Mouse (Mus musculus) liver, adult 2 months (tissue): ENCODE measurements around the gene Wbp2. TPM values are rescaled to one million over a fixed set of nuclear protein-coding genes. Genes with fewer than 3 reads are reported as not detected.

ENCODE experiments used
- DNase-seq: peaks from one replicate; pipeline ENCODE4 v3.0.0-alpha.2; 2011; ENCODE audit warnings: low read depth, low spot score; ENCODE audit errors: extremely low read depth
- H3K27ac ChIP-seq: fragments of 200-500 bp; replicated peaks from 2 replicates; pipeline ENCODE4 v1.5.1; 2012; ENCODE audit warnings: low read depth, mild to moderate bottlenecking, control low read depth, inconsistent platforms, low read length; ENCODE audit not compliant: insufficient read depth
- H3K27me3 ChIP-seq: fragments of 200-500 bp; 2 replicates; pipeline ENCODE4 v1.6.1; 2012; ENCODE audit warnings: mild to moderate bottlenecking, moderate library complexity, low read length, inconsistent platforms; ENCODE audit not compliant: control insufficient read depth, insufficient read depth
- H3K36me3 ChIP-seq: fragments of 200-500 bp; 2 replicates; pipeline ENCODE4 v1.6.1; 2012; ENCODE audit warnings: low read length, inconsistent platforms; ENCODE audit not compliant: control insufficient read depth, insufficient read depth
- H3K4me1 ChIP-seq: fragments of 200-500 bp; 2 replicates; pipeline ENCODE4 v1.6.1; 2011; ENCODE audit warnings: low read length; ENCODE audit not compliant: control insufficient read depth, insufficient read depth
- H3K4me3 ChIP-seq: fragments of 200-500 bp; 2 replicates; pipeline ENCODE4 v1.5.1; 2011; ENCODE audit warnings: low read depth, mild to moderate bottlenecking, control low read depth, low read length, moderate library complexity; ENCODE audit not compliant: insufficient read depth
- H3K79me2 ChIP-seq: fragments of 200-500 bp; 2 replicates; pipeline ENCODE4 v1.6.1; 2012; ENCODE audit warnings: inconsistent platforms, mild to moderate bottlenecking, low read length, moderate library complexity; ENCODE audit not compliant: control insufficient read depth, insufficient read depth
- H3K9ac ChIP-seq: fragments of 200-500 bp; 2 replicates; pipeline ENCODE4 v1.6.1; 2012; ENCODE audit warnings: low read depth, mild to moderate bottlenecking, control low read depth, inconsistent platforms, low read length
- CTCF ChIP-seq: fragments of 200-500 bp; IDR thresholded peaks from 2 replicates; pipeline ENCODE4 v1.5.1; 2011; ENCODE audit warnings: low read depth, low read length, control low read depth
- POLR2A ChIP-seq: fragments of 200-500 bp; IDR thresholded peaks from 2 replicates; pipeline ENCODE4 v1.6.1; 2011; ENCODE audit warnings: low read length, control low read depth; ENCODE audit not compliant: insufficient read depth; ENCODE audit errors: extremely low read depth
- WGBS: fragments of 180-500 bp; shearing (Covaris S2); methylation state at CpG from one replicate; pipeline ENCODE4 v1.1.7; 2018; 5-methylcytosine and 5-hydroxymethylcytosine counted together
- polyA plus RNA-seq: library from polyadenylated mRNA; depleted of rRNA; stranded (reverse); fragments of >200 nt; gene quantifications from 2 replicates; pipeline ENCODE4 v1.2.3, GENCODE M21; 2012
- total RNA-seq: library from RNA; depleted of rRNA; stranded (reverse); fragments of >200 nt; gene quantifications from 2 replicates; pipeline ENCODE4 v1.2.3, GENCODE M21; 2014

Wbp2 gene
- total and polyA plus RNA-seq, 2 experiments = 14.8 to 166 TPM

DNA sequence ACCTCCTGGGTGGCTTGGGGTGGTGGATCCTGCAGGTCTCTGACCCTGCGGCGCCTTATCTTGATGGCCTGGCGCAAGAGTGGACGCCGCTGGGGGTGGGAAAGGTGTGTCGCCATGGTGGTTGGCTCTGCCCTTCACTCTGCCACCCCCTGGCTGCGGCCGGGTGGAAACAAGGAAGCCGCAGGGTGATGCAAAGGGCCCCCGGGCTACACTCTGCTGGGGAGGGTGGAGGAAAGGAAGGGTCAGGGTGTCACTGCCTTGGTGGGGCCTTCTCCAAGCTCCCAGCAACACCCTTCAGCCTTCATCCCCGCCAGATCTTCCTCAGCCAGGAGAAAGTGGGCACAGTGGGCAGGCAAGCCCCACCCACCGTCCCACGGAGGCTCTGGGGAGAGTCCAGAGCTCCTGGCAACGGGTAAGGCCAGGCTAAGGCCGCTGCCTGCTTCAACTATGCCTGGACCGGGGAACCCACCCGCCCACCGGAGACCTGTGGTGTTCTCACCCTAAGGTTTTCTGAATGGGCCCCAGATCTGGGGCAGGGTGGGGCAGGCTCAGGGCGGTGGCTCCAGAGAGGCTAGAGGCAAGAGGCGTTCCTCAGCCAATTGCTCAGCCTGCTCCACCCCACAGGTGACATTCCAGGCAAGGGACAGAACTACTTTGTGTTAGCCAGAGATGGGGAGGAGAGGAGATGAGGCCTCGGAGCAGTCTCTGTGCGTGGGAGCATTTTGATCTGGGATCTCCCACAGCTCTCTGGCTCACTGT lies 9.2 kb downstream of the Wbp2 start, which contains the start of gene Unc13d:
Unc13d (minus strand) TSS at position 516 of the 759 bp plus-strand sequence.
- H3K4me3 ChIP-seq = peak within 1 kb of the TSS; percentile 56
- peak within 1 kb of the TSS; percentile 69 for H3K9ac ChIP-seq
- peaks cover 16% of the 10 kb centered on the region for H3K36me3 ChIP-seq
- no peaks in the 10 kb centered on the region for H3K27me3 ChIP-seq
- H3K4me1 ChIP-seq = no peaks in the 10 kb centered on the region
- no peaks in the 10 kb centered on the region for H3K79me2 ChIP-seq
- H3K27ac ChIP-seq = peak within 1 kb of the TSS; percentile 40; the same call in 1 of the 2 replicates
- 54% methylated on average over 22 of the region's 22 CpGs for WGBS
- peak; percentile 47; the same call in 1 of the 2 replicates for TF ChIP-seq CTCF
- TF ChIP-seq POLR2A = no peak
- no peak for DNase-seq

DNA sequence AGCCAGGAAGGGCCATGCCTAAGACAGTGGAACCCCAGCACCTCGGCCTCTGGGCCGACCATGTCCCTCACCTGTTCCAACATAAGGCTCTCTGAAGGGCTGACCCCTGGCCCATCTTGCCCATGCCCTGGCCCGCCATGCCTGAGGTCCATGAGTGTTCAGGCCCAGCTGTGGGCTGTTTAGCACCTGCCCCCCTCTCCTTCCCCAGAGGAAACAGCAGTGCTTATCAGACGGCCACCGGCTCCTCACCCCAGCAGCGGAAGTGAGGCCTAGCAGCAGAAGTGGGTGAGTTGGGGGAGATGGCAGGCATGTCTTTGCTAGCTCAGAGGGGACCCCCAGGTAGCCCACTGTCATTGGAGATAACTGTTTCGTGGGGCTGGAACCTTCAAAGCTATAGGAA lies 10.0 kb downstream of the Wbp2 start:
- H3K27me3 ChIP-seq = no peaks in the 10 kb centered on the region
- peak overlapping the region; percentile 56; the same call in 1 of the 2 replicates for H3K4me3 ChIP-seq
- WGBS = 85% methylated on average over 7 of the region's 7 CpGs
- H3K36me3 ChIP-seq = peaks cover 12% of the 10 kb centered on the region
- no peaks in the 10 kb centered on the region for H3K4me1 ChIP-seq
- H3K27ac ChIP-seq = peak overlapping the region; percentile 34; the same call in 1 of the 2 replicates
- DNase-seq = no peak
- no peak for TF ChIP-seq POLR2A
- no peaks in the 10 kb centered on the region for H3K79me2 ChIP-seq
- H3K9ac ChIP-seq = peak overlapping the region; percentile 69

DNA sequence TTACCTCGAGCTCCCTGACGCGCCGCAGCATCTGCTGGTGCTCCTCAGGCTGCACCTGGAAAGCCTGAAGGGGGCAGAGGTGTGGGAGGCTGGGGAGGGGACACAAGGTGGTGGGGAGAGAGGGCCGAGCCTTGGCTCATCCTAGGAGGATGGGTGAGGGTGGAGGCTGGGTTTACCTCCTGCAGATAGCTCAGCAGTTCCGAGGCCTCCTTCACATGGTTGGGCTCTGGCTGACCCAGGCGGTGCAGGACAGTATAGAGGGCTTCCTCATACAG lies 10.6 kb downstream of the Wbp2 start:
- no peaks in the 10 kb centered on the region for H3K27me3 ChIP-seq
- TF ChIP-seq POLR2A (no peak), CTCF (no peak)
- H3K79me2 ChIP-seq = no peaks in the 10 kb centered on the region
- H3K36me3 ChIP-seq = peaks cover 6% of the 10 kb centered on the region
- H3K4me1 ChIP-seq = no peaks in the 10 kb centered on the region
- H3K9ac ChIP-seq = no peak overlapping the region; the same call in 1 of the 2 replicates
- WGBS = 91% methylated on average over 7 of the region's 7 CpGs
- no peak for DNase-seq
- no peak overlapping the region for H3K27ac ChIP-seq
- no peak overlapping the region for H3K4me3 ChIP-seq

DNA sequence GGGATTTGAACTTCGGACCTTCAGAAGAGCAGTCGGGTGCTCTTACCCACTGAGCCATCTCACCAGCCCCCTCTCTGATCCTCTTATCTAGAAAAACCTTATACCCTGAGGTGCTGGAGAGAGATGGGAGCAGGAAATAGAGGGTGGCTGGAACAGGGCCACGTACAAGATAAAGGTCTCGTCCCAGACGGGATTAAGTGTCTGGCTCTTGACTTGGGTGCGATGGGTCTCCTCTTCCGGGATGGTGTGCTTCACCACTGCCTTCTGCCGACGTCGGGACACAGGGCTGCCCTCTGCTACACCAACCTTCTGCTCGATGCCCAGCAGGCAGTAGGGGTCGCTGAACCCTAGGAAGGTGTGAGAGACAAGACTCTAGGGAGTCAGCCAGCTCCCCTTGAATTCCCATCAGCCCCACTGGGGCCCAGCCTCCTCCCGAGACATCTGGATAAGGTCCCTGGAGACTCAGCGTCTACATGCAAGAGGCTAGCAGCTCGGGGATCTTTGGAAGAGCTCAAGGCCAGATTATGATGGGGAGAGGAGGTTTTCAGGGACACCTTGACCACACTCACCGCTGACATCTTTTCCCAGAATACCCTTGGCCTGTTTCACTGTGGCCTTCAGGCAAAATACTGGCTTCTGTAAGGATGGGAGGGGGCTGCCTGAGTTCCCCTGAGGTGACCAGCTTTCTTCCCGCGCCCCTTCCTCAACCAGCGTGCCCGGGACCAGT lies 11.1 kb downstream of the Wbp2 start:
- Histone ChIP-seq H3K36me3 (peaks cover 3% of the 10 kb centered on the region), H3K4me3 (no peak overlapping the region), H3K4me1 (no peaks in the 10 kb centered on the region), H3K27me3 (no peaks in the 10 kb centered on the region), H3K27ac (no peak overlapping the region), H3K79me2 (no peaks in the 10 kb centered on the region), H3K9ac (no peak overlapping the region)
- TF ChIP-seq CTCF (no peak), POLR2A (no peak)
- 68% methylated on average over 20 of the region's 20 CpGs for WGBS
- DNase-seq = no peak

DNA sequence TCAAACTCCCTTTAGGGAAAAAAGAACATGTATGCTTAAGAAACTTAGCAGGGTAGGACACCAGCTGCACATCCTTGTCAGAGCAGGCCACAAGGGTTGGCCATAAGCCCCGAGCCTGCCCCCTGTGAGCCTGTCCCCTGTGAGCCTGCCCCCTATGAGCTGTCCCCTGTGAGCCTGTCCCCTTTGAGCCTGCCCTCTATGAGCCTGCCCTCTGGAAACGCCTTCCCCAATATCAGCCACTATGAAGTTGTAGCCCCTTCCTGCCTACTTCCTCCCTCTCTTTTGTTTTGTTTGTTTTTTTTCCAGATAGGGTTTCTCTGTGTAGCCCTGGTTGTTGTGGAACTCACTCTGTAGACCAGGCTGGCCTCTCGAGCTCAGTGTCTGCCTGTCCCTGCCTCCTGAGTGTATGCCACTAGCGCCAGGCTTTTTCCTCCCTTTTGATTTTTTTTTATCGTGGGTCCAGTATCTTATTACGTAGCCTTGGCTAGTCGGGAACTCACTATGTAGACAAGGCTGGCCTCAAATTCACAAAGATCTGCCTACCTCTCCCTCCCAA lies 12.3 kb downstream of the Wbp2 start:
- H3K4me3 ChIP-seq = no peak overlapping the region
- no peak overlapping the region for H3K27ac ChIP-seq
- TF ChIP-seq CTCF (no peak), POLR2A (no peak)
- 67% methylated on average over 7 of the region's 7 CpGs for WGBS
- DNase-seq = no peak
- H3K36me3 ChIP-seq = no peaks in the 10 kb centered on the region; the same call in 1 of the 2 replicates
- H3K4me1 ChIP-seq = no peaks in the 10 kb centered on the region
- no peak overlapping the region for H3K9ac ChIP-seq
- H3K27me3 ChIP-seq = no peaks in the 10 kb centered on the region
- H3K79me2 ChIP-seq = no peaks in the 10 kb centered on the region
